Mouse (Mus musculus) testis, adult 10 weeks (tissue): Measurements from ENCODE around the gene Rrnad1. TPM values are rescaled to one million over a fixed set of nuclear protein-coding genes. Genes with fewer than 3 reads are reported as not detected.

Experiments
- polyA plus RNA-seq: library from polyadenylated mRNA; stranded (reverse); fragments of 350-450 nt; fragmentation: Illumina TruSeq; extraction: RNeasy Lipid Tissue Mini Kit (QIAGEN cat#74804); gene quantifications from one replicate; pipeline ENCODE4 v1.2.3, GENCODE M21; 2014; ENCODE audit warnings: low read depth, low replicate concordance

Gene Rrnad1
- polyA plus RNA-seq, result 5.3 TPM

GRCm38 (mm10) chr3:87930078-87930795, at the start of gene Rrnad1, which contains the start of gene Isg20l2:
Gene Rrnad1 (minus strand): TSS chr3:87930717.
Gene Isg20l2 (plus strand): TSS chr3:87930314.

GRCm38 (mm10) chr3:87970939-87971488, 40.5 kb upstream of the Rrnad1 start, which contains the start of gene Nes:
Gene Nes (plus strand): TSS chr3:87971078.

GRCm38 (mm10) chr3:87948378-87949265, 18.1 kb upstream of the Rrnad1 start, which contains the start of gene Crabp2:
Gene Crabp2 (plus strand): TSS chr3:87948666.

GRCm38 (mm10) chr3:87919336-87920108, 11.0 kb downstream of the Rrnad1 start, which contains the start of gene Mrpl24:
Gene Mrpl24 (plus strand): TSS chr3:87919506.

GRCm38 (mm10) chr3:87905880-87906485, 24.5 kb downstream of the Rrnad1 start, which contains the start of gene Hdgf:
Gene Hdgf (plus strand): TSS chr3:87906321.

GRCm38 (mm10) chr3:87885281-87886003, 45.1 kb downstream of the Rrnad1 start, which contains the start of gene Prcc:
Gene Prcc (minus strand): TSS chr3:87885608.

Other genes with a start within 250 kb of the Rrnad1 start
- gene Lrrc71, start 182.1 kb downstream of the Rrnad1 start, polyA plus RNA-seq, result 25.4 TPM
- not detected for gene Ntrk1, start 135.6 kb downstream of the Rrnad1 start, polyA plus RNA-seq
- gene Insrr, start 133.8 kb downstream of the Rrnad1 start, polyA plus RNA-seq, result not detected
- 0.14 TPM for gene Pear1, start 106.4 kb downstream of the Rrnad1 start, polyA plus RNA-seq
- gene Sh2d2a, start 84.0 kb downstream of the Rrnad1 start, polyA plus RNA-seq, result not detected
- 3.6 TPM for gene Prcc, start 45.1 kb downstream of the Rrnad1 start, polyA plus RNA-seq
- 195 TPM for gene Hdgf, start 24.4 kb downstream of the Rrnad1 start, polyA plus RNA-seq
- 95.8 TPM for gene Mrpl24, start 11.2 kb downstream of the Rrnad1 start, polyA plus RNA-seq
- gene Isg20l2, start 403 bp downstream of the Rrnad1 start, polyA plus RNA-seq, result 96.7 TPM
- gene Crabp2, start 17.9 kb upstream of the Rrnad1 start, polyA plus RNA-seq, result not detected
- gene Nes, start 40.4 kb upstream of the Rrnad1 start, polyA plus RNA-seq, result 0.73 TPM
- not detected for gene Bcan, start 69.5 kb upstream of the Rrnad1 start, polyA plus RNA-seq
- gene Hapln2, start 96.9 kb upstream of the Rrnad1 start, polyA plus RNA-seq, result 1.8 TPM
- gene Gpatch4, start 112.4 kb upstream of the Rrnad1 start, polyA plus RNA-seq, result 5.1 TPM
- 17.5 TPM for gene Naxe, start 127.8 kb upstream of the Rrnad1 start, polyA plus RNA-seq
- 9.3 TPM for gene Ttc24, start 147.6 kb upstream of the Rrnad1 start, polyA plus RNA-seq
- gene Iqgap3, start 151.3 kb upstream of the Rrnad1 start, polyA plus RNA-seq, result 0.36 TPM
- gene Mef2d, start 211.7 kb upstream of the Rrnad1 start, polyA plus RNA-seq, result 2.4 TPM